Mouse (Mus musculus) olfactory bulb, adult 2 months (tissue): ENCODE data around the gene Syngr2. TPM values are rescaled to one million over a fixed set of nuclear protein-coding genes. Genes with fewer than 3 reads are reported as not detected.

ENCODE experiments used
- H3K27ac ChIP-seq: fragments of 200-500 bp; 2 replicates; pipeline ENCODE4 v1.5.1; 2012; ENCODE audit warnings: low read depth, low read length; ENCODE audit not compliant: insufficient read depth
- H3K4me1 ChIP-seq: fragments of 200-500 bp; 2 replicates; pipeline ENCODE4 v1.6.1; 2012; ENCODE audit warnings: low read length; ENCODE audit not compliant: control insufficient read depth, insufficient read depth
- H3K4me3 ChIP-seq: fragments of 200-500 bp; 2 replicates; pipeline ENCODE4 v1.5.1; 2012; ENCODE audit warnings: mild to moderate bottlenecking, low read depth, low read length, moderate library complexity; ENCODE audit not compliant: insufficient read depth
- CTCF ChIP-seq: fragments of 200-500 bp; IDR thresholded peaks from 2 replicates; pipeline ENCODE4 v1.5.1; 2012; ENCODE audit warnings: low read depth, mild to moderate bottlenecking, low read length, moderate library complexity; ENCODE audit not compliant: insufficient read depth
- POLR2A ChIP-seq: fragments of 200-500 bp; IDR thresholded peaks from 2 replicates; pipeline ENCODE4 v1.6.1; 2012; ENCODE audit warnings: mild to moderate bottlenecking, low read depth, low read length, moderate library complexity; ENCODE audit not compliant: insufficient read depth
- whole genome bisulfite sequencing: fragments of 180-500 bp; shearing (Covaris S2); methylation state at CpG from one replicate; pipeline ENCODE4 v1.1.7; 2018; 5-methylcytosine and 5-hydroxymethylcytosine counted together
- polyA plus RNA-seq: library from polyadenylated mRNA; stranded (reverse); fragments of >200 nt; gene quantifications from 2 replicates; pipeline ENCODE4 v1.2.4, GENCODE M21; 2012; ENCODE audit warnings: low replicate concordance; ENCODE audit not compliant: missing spikeins, insufficient read depth, insufficient read length

Syngr2 gene
- polyA plus RNA-seq, 1 experiment: not detected

DNA sequence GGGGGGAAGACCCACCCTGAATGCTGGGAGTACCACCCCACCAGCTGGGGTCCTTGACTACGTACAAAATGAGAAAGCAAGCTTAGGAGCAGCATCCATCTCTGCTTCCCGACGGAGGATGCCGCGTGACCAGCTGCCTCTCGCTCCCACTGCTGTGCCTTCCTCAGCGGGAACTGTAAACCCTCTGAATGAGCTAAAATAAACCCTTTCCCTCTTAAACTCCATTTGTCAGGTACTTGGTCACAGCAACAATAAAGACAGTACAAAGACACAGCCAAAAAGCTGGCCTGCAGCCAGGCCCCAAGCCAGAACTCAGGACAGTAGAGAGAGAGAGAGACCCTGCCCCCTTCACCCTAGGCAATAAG, 39.8 kb upstream of the Syngr2 start:
- 38% methylated on average over 7 of the region's 7 CpGs for WGBS
- Histone ChIP-seq H3K4me3 (no peak overlapping the region), H3K27ac (no peak overlapping the region), H3K4me1 (no peaks in the 10 kb centered on the region; the same call in 1 of the 2 replicates)
- TF ChIP-seq POLR2A: no peak
- TF ChIP-seq CTCF: no peak

DNA sequence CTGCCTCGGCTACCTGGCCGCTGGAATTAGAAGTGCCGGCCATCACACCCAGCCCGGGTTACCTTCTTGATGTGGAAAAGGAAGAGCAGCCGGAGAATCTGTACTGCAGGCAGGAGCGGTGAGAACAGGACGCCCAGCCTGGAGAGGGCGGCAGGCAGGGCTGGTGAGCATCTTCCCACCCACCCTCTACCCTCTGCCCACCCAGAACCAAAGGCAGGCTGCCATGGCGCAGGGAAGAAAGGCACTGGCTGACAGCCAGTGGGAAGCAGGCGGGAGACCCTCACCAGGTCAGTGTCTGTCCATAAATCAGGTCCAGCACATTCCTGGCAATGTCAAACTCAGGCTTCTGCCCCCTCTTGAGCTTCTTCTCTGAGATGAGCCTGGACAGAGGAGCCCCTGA, 39.1 kb upstream of the Syngr2 start:
- no peak overlapping the region for H3K27ac ChIP-seq
- 86% methylated on average over 10 of the region's 10 CpGs for WGBS
- no peaks in the 10 kb centered on the region; the same call in 1 of the 2 replicates for H3K4me1 ChIP-seq
- H3K4me3 ChIP-seq: no peak overlapping the region
- TF ChIP-seq CTCF (no peak), POLR2A (no peak)

DNA sequence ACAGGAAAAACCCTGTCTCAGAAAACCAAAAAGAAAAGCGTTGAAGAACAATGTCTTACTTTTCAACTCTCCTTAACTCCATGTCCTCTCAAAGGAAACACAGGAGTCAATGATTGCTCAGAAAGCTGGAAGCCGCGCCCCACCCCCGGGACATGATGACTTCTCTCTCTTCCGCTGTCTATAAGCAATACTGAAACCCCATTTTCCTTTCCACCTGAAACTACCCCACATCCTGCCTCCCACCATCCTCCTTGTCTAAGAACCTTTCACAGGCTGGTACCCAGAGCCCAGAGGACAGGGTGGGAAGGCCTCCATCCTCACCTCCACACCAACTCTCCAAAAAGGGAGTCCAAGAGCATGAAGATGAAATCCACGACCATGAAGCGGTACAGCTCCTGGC, 37.1 kb upstream of the Syngr2 start:
- TF ChIP-seq POLR2A (no peak), CTCF (no peak)
- no peak overlapping the region for H3K27ac ChIP-seq
- WGBS: 94% methylated on average over 7 of the region's 7 CpGs
- H3K4me1 ChIP-seq: no peaks in the 10 kb centered on the region; the same call in 1 of the 2 replicates
- H3K4me3 ChIP-seq: no peak overlapping the region

DNA sequence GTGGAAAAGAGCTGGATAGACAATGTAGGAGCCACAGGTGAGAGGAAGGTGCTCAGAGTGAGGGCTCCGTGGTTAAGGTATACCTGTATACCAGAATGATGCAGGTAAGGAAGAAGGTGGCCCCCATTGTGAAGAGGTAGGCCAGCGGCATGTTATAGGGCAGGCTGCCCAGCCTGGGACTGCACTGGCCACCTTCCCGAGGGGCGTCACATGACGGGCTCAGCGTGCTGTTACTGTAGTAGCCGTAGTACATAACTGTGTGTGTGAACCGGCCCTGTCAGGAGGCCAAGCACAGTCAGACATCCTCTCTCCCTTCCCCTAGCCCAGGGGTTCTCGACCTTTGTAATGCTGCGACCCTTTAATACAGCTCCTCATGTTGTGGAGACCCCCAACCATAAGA, 34.5 kb upstream of the Syngr2 start:
- 93% methylated on average over 10 of the region's 10 CpGs for WGBS
- H3K4me3 ChIP-seq: no peak overlapping the region
- no peak for TF ChIP-seq CTCF
- no peak for TF ChIP-seq POLR2A
- H3K27ac ChIP-seq: no peak overlapping the region
- peaks cover 14% of the 10 kb centered on the region for H3K4me1 ChIP-seq

DNA sequence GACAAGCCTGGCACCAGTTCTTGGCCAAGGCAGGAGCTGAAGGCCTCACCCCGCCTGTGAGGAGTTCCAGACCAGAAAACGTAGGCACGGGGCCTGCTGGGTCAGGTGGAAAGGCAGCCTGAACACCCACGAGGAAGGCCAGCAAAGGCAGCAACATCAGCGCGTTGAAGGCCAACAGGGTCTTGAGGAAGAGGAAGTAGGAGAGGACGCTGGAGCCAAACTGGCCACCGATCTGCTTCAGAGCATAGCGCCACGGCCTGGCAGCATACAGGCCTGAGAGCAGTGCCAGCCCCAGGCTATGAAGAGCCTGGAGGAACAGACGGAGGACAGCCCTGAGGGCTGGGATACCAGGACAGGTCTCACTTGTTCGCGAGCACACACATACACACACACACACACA, 33.9 kb upstream of the Syngr2 start:
- TF ChIP-seq CTCF: no peak
- TF ChIP-seq POLR2A: no peak
- WGBS: 89% methylated on average over 13 of the region's 13 CpGs

DNA sequence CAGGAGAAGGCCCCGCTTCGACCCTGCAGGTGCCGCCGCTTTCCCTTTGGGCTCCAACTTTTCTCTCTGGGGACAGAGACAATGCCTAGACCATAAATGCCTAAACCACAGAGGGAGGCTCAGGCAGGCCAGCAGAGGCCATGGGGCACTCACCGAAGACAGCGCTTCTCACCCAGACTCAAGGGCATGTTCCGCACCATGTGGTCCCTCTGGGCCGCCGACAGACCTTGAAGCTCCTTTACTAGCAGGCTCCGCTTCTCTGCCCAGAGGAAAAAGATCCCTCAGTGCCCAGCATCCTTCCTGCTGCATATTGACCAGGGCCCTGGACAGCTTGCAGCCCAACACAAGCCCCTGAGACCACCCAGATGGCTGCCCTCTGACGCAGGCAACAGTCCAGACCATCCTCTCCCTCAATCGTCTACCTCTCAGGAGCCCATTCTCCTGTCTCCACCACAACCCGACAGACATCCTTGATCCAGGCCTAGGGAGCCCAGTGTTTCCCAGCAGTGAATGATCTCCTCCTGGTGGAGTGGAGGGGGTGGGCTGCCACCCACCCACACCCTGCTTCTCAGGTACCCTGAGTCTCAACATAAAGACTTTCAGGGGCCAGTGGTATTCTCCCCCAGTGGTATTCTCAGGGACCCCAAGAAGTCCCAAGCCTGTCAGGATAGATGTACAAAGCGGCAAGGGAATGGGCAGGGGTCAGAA, 33.2 kb upstream of the Syngr2 start:
- WGBS: 93% methylated on average over 14 of the region's 14 CpGs
- Histone ChIP-seq H3K27ac (no peak overlapping the region), H3K4me1 (peaks cover 27% of the 10 kb centered on the region), H3K4me3 (no peak overlapping the region)
- TF ChIP-seq CTCF (no peak), POLR2A (no peak)

More for the DNA sequence above, 33.9 kb upstream of the Syngr2 start:
- peaks cover 20% of the 10 kb centered on the region for H3K4me1 ChIP-seq
- no peak overlapping the region for H3K27ac ChIP-seq
- H3K4me3 ChIP-seq: no peak overlapping the region

DNA sequence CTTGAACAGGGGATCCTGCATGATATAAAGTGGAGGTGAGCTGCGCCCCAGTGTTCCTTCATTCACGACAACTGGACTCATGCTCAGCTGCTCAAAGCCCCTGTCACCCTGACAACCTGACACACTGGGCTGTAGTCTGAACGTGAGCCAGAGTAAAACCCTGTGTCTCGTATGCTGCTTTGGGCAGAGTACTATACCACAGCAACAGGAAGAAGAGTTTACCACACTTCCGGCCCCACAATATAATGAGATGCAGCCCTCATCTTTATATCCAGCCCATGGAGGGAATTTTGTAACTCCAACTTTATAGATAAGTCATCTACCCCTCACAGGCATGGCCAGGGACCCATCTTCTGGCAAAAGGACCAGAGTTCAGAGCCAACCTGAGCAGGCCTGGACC, 32.4 kb upstream of the Syngr2 start:
- Histone ChIP-seq H3K27ac (no peak overlapping the region), H3K4me3 (no peak overlapping the region), H3K4me1 (peaks cover 30% of the 10 kb centered on the region)
- 91% methylated on average over 5 of the region's 5 CpGs for WGBS
- TF ChIP-seq CTCF (no peak), POLR2A (no peak)

DNA sequence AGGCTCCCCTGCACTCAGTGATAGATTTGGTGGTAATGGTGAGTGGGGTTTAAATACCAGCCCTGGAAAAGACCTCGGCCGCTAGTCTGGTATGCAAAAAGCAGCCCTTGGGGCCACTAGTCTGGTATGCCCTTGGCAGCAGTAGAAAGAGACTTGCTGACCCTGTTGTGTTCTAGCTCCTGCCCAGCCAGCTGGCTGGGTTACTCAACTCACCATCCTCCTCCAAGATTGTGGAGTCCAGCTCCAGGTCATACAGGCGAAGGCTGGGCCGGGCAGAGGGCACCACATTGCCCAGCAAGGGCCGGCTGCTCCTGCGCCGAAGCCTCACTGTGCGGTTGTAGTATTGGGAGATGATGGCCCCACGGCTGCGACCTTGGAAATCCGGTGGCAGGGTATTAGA, 31.4 kb upstream of the Syngr2 start:
- WGBS: 94% methylated on average over 11 of the region's 11 CpGs
- no peak overlapping the region for H3K27ac ChIP-seq
- peaks cover 33% of the 10 kb centered on the region for H3K4me1 ChIP-seq
- TF ChIP-seq POLR2A (no peak), CTCF (no peak)
- H3K4me3 ChIP-seq: no peak overlapping the region

DNA sequence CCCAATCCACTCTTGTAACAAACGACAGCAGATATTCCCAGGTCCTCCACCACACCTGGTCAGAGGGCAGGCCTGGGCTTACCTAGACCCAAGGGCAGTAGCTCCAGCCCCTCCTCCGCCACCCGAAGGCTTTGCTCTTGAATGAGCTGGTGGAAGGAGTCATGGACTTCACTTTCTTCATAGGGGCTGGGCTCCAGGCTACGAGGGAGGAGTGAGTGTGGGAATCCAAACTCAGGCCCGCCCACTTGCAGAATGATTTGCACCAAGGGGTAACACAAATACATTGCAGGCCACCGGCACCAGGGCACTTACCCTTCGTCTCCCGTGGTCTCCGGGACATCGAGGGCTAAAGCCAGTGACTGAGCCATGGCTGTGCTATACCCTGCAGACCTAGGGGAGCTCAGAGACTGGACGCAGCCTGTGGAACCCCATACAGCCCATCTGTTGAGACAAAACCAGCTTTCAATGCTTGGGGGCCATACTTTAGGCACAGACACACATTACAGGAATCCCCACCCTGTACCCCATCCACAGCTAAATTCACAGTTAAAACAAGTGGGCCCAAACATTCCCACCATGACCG, 30.5 kb upstream of the Syngr2 start:
- Histone ChIP-seq H3K27ac (no peak overlapping the region), H3K4me1 (peaks cover 34% of the 10 kb centered on the region), H3K4me3 (no peak overlapping the region)
- TF ChIP-seq POLR2A (no peak), CTCF (no peak)
- WGBS: 82% methylated on average over 12 of the region's 12 CpGs
